In genomic region chr10:63122516-63122915, GRCm38 (mm10) we compare ENCODE assay signal across 8 mouse cellular contexts. TPM values are rescaled to one million over a fixed set of nuclear protein-coding genes. Genes with fewer than 3 reads are reported as not detected.
A peak's percentile ranks its signal among the peaks of the same experiment; 100 is the strongest.
DNase-seq lines count a peak whose midpoint lies in the region; ATAC-seq and TF ChIP-seq lines count a peak whose summit lies in the region.
"Had no signal": no experiment of that assay in that cellular context is flagged by ENCODE, and none has a peak within 500 bp of the region (broad histone marks: within the 10 kb centered on the region; RNA-seq: fewer than 3 reads in every experiment).

No protein-coding gene starts in this region.

- intact Hi-C loops in left cerebral cortex, postnatal 36 days (cut with DNase I), result no loop called here

- H3K27me3 ChIP-seq in hindbrain, embryonic 15.5 days, result no peaks in the 10 kb centered on the region
- no peaks in the 10 kb centered on the region for H3K27me3 ChIP-seq in liver, embryonic 14.5 days (ENCODE audit: control insufficient read depth, insufficient read depth, low read length)
- no peaks in the 10 kb centered on the region for H3K27me3 ChIP-seq in neural tube, embryonic 13.5 days
- H3K27me3 ChIP-seq: heart, embryonic 15.5 days had no signal

- 0 out of 2 replicates have a peak overlapping the region, but pooled peaks have one; percentile 24 for H3K4me2 ChIP-seq in hindbrain, embryonic 15.5 days
- no peak overlapping the region for H3K4me2 ChIP-seq in liver, embryonic 14.5 days (ENCODE audit: low read depth)
- H3K4me2 ChIP-seq in neural tube, embryonic 13.5 days, result peak overlapping the region; percentile 17; the same call in 1 of the 2 replicates
- H3K4me2 ChIP-seq: heart, embryonic 15.5 days had no signal

- DNase-seq in left cerebral cortex, adult 11 months (ENCODE audit: low spot score), result peak; percentile 40
- no peak for DNase-seq in left cerebral cortex, postnatal 36 days (ENCODE audit: low spot score in 2 of 2)
- DNase-seq in liver, embryonic 14.5 days (ENCODE audit: low read depth in 3 of 3, low spot score in 3 of 3), result peak; percentile 7 to 26 (median 18)
- no peak for DNase-seq in ovary, postnatal 10 days (ENCODE audit: low spot score)

- H3K27ac ChIP-seq in hindbrain, embryonic 15.5 days (replicated peaks), result no peak overlapping the region
- no peak overlapping the region for H3K27ac ChIP-seq in liver, embryonic 14.5 days
- no peak overlapping the region for H3K27ac ChIP-seq in neural tube, embryonic 13.5 days (replicated peaks)
- H3K27ac ChIP-seq: heart, embryonic 15.5 days had no signal

- ATAC-seq in common myeloid progenitor, adult 5-6 weeks (replicated peaks; ENCODE audit: low read depth, poor library complexity, severe bottlenecking), result peak; percentile 66
- 0 out of 2 replicates have a peak, but pooled peaks have one; percentile 75 for ATAC-seq in hindbrain, embryonic 15.5 days (ENCODE audit: low FRiP score, low read depth)
- no peak; the same call in 1 of the 2 replicates for ATAC-seq in liver, embryonic 14.5 days (ENCODE audit: insufficient read depth)
- peak; percentile 84; the same call in 1 of the 2 replicates for ATAC-seq in neural tube, embryonic 13.5 days (ENCODE audit: low read depth)

- no peak overlapping the region for H3K9ac ChIP-seq in hindbrain, embryonic 15.5 days
- H3K9ac ChIP-seq in liver, embryonic 14.5 days (replicated peaks), result no peak overlapping the region
- no peak overlapping the region for H3K9ac ChIP-seq in neural tube, embryonic 13.5 days
- H3K9ac ChIP-seq: heart, embryonic 15.5 days had no signal

- no peaks in the 10 kb centered on the region for H3K9me3 ChIP-seq in hindbrain, embryonic 15.5 days
- H3K9me3 ChIP-seq in liver, embryonic 14.5 days (ENCODE audit: control insufficient read depth, low read length), result no peaks in the 10 kb centered on the region
- no peaks in the 10 kb centered on the region for H3K9me3 ChIP-seq in neural tube, embryonic 13.5 days
- H3K9me3 ChIP-seq: heart, embryonic 15.5 days had no signal

- H3K4me1 ChIP-seq in hindbrain, embryonic 15.5 days (replicated peaks), result no peaks in the 10 kb centered on the region
- H3K4me1 ChIP-seq in liver, embryonic 14.5 days (replicated peaks; ENCODE audit: control insufficient read depth in 2 of 2, insufficient read depth in 2 of 2, low read length in 1 of 2), result no peaks in the 10 kb centered on the region
- H3K4me1 ChIP-seq in neural tube, embryonic 13.5 days (replicated peaks), result no peaks in the 10 kb centered on the region

- no peaks in the 10 kb centered on the region for H3K36me3 ChIP-seq in hindbrain, embryonic 15.5 days
- no peaks in the 10 kb centered on the region for H3K36me3 ChIP-seq in liver, embryonic 14.5 days (replicated peaks; ENCODE audit: control insufficient read depth, insufficient read depth, low read depth)
- H3K36me3 ChIP-seq in neural tube, embryonic 13.5 days, result no peaks in the 10 kb centered on the region

- no peak for TF ChIP-seq EP300 in liver, embryonic 14.5 days (IDR thresholded peaks at IDR 0.05; ENCODE audit: low read depth)

- WGBS in hindbrain, embryonic 15.5 days, result 30% methylated on average over 8 of the region's 8 CpGs
- 36% methylated on average over 8 of the region's 8 CpGs for WGBS in liver, embryonic 14.5 days (ENCODE audit: insufficient replicate concordance)
- 32% methylated on average over 8 of the region's 8 CpGs for WGBS in neural tube, embryonic 13.5 days

- TF ChIP-seq CTCF in liver, embryonic 14.5 days (IDR thresholded peaks at IDR 0.05; ENCODE audit: low read depth), result no peak

- H3K4me3 ChIP-seq in hindbrain, embryonic 15.5 days, result no peak overlapping the region
- no peak overlapping the region for H3K4me3 ChIP-seq in liver, embryonic 14.5 days (ENCODE audit: insufficient read depth in 1 of 2, low read depth in 2 of 2, low read length in 2 of 2)
- no peak overlapping the region for H3K4me3 ChIP-seq in neural tube, embryonic 13.5 days
- H3K4me3 ChIP-seq: heart, embryonic 15.5 days had no signal

RNA-seq across cellular contexts. Expression of gene Atoh7, which starts 23.1 kb away (rescaled TPM):
- total RNA-seq in left cerebral cortex, postnatal 36 days (2021), result 1 to 10 TPM; 3.1 to 4.6 TPM
- not detected in 2 replicates for total RNA-seq in common myeloid progenitor, adult 5-6 weeks (2017)
- 8.5 and 15.0 TPM in 2 replicates for polyA plus RNA-seq in hindbrain, embryonic 15.5 days (2015; fragmentation: Nextera tagmentation; extraction: Ambion mirVana)
- 0.02 TPM in 1 of 2 replicates, not detected in the other for polyA plus RNA-seq in liver, embryonic 14.5 days (2012; rRNA removed)
- polyA plus RNA-seq in liver, embryonic 14.5 days (2014; fragmentation: Nextera tagmentation; extraction: Ambion mirVana), result not detected in 2 replicates
- polyA plus RNA-seq in neural tube, embryonic 13.5 days (2015; fragmentation: Nextera tagmentation; extraction: Ambion mirVana), result 0.36 and 0.89 TPM in 2 replicates
- polyA plus RNA-seq: heart, embryonic 15.5 days had no signal

Comparison
In these comparisons a context has a peak if more than half of its experiments do, and no peak if none do; other contexts are left out.
1. DNase-seq: peak in left cerebral cortex, adult 11 months (single experiment) and liver, embryonic 14.5 days (3 of 3); none in left cerebral cortex, postnatal 36 days (0 of 2) and ovary, postnatal 10 days (single experiment).